Mouse (Mus musculus): ENCODE measurements around the gene Gnl3.

Gene Gnl3

GRCm38 (mm10) chr14:31018860-31019291 lies at the start of gene Gnl3, which contains the start of gene Pbrm1:
TSS of gene Gnl3 (minus strand) at chr14:31019152.
TSS of gene Pbrm1 (plus strand) at chr14:31019138.
- peak; percentile 99 for DNase-seq

GRCm38 (mm10) chr14:31062277-31062676 lies 43.3 kb upstream of the Gnl3 start:
- peak; percentile 23 for DNase-seq

- DNase-seq = no peak
These were observed 26.9 kb upstream of the Gnl3 start for GRCm38 (mm10) chr14:31045817-31046216.

- DNase-seq = no peak
These were observed 26.3 kb upstream of the Gnl3 start for GRCm38 (mm10) chr14:31045296-31045695.

- no peak for DNase-seq
These were observed 6.8 kb upstream of the Gnl3 start for GRCm38 (mm10) chr14:31025785-31026184.

GRCm38 (mm10) chr14:31022579-31022978 lies 3.6 kb upstream of the Gnl3 start:
- peak; percentile 16 for DNase-seq

GRCm38 (mm10) chr14:31019331-31020205 lies 616 bp upstream of the Gnl3 start:
- DNase-seq = peak; percentile 89

- no peak for DNase-seq
These were observed 1.1 kb downstream of the Gnl3 start for GRCm38 (mm10) chr14:31017854-31018253.

- DNase-seq = no peak
These were observed 2.9 kb downstream of the Gnl3 start for GRCm38 (mm10) chr14:31016063-31016462.

- DNase-seq = no peak
These were observed 5.0 kb downstream of the Gnl3 start for GRCm38 (mm10) chr14:31013928-31014327.

- DNase-seq = no peak
These were observed 7.4 kb downstream of the Gnl3 start for GRCm38 (mm10) chr14:31011588-31011987.

- DNase-seq = no peak
These were observed 12.2 kb downstream of the Gnl3 start for GRCm38 (mm10) chr14:31006779-31007178.

GRCm38 (mm10) chr14:31004527-31004926 lies 14.4 kb downstream of the Gnl3 start:
- no peak for DNase-seq

- peak; percentile 92 for DNase-seq
These were observed 17.4 kb downstream of the Gnl3 start, which contains the start of the genes Glt8d1 and Spcs1 for GRCm38 (mm10) chr14:31001307-31002205. TSS of gene Glt8d1 (plus strand) at chr14:31001400. TSS of gene Spcs1 (minus strand) at chr14:31001672.

GRCm38 (mm10) chr14:31000816-31001306 lies 18.1 kb downstream of the Gnl3 start:
- no peak for DNase-seq

- DNase-seq = no peak
These were observed 18.6 kb downstream of the Gnl3 start for GRCm38 (mm10) chr14:31000356-31000755.

- no peak for DNase-seq
These were observed 22.5 kb downstream of the Gnl3 start for GRCm38 (mm10) chr14:30996417-30996816.

- peak; percentile 24 for DNase-seq
These were observed 42.7 kb downstream of the Gnl3 start for GRCm38 (mm10) chr14:30976222-30976621.

- peak; percentile 44 for DNase-seq
These were observed 44.7 kb downstream of the Gnl3 start for GRCm38 (mm10) chr14:30974204-30974603.

Data from kidney, postnatal 10 days (tissue).